In genomic region chr10:111900723-111901716, GRCm38 (mm10) we compare ENCODE assay signal across 16 mouse cellular contexts.
DNase-seq lines count a peak whose midpoint lies in the region; ATAC-seq and TF ChIP-seq lines count a peak whose summit lies in the region.
"Had no signal": no experiment of that assay in that cellular context is flagged by ENCODE, and none has a peak within 500 bp of the region (broad histone marks: within the 10 kb centered on the region; RNA-seq: fewer than 3 reads in every experiment).

No protein-coding gene starts in this region.

- TF ChIP-seq CTCF in heart, postnatal 0 days (IDR thresholded peaks at IDR 0.05; ENCODE audit: low read depth): no peak

- peak overlapping the region; percentile 46 for H3K4me2 ChIP-seq in forebrain, embryonic 13.5 days
- H3K4me2 ChIP-seq in heart, postnatal 0 days (ENCODE audit: low read depth, low read length): peak overlapping the region; percentile 30
- peak overlapping the region; percentile 36 for H3K4me2 ChIP-seq in forebrain, embryonic 15.5 days (replicated peaks)
- peak overlapping the region; percentile 12; the same call in 1 of the 2 replicates for H3K4me2 ChIP-seq in midbrain, embryonic 16.5 days (ENCODE audit: low read length)
- H3K4me2 ChIP-seq: liver, embryonic 15.5 days had no signal

- H3K27ac ChIP-seq in forebrain, embryonic 13.5 days: peak overlapping the region; percentile 54
- no peak overlapping the region for H3K27ac ChIP-seq in forebrain, embryonic 10.5 days
- no peak overlapping the region for H3K27ac ChIP-seq in heart, postnatal 0 days (ENCODE audit: low read depth)
- H3K27ac ChIP-seq in forebrain, embryonic 15.5 days (replicated peaks): peak overlapping the region; percentile 65
- H3K27ac ChIP-seq in midbrain, embryonic 16.5 days (ENCODE audit: low read length): peak overlapping the region; percentile 34
- H3K27ac ChIP-seq: gastrocnemius, adult 2 months; liver, embryonic 15.5 days had no signal

- 43% methylated on average over 17 of the region's 17 CpGs for WGBS in forebrain, embryonic 13.5 days
- 77% methylated on average over 17 of the region's 17 CpGs for whole genome bisulfite sequencing in forebrain, embryonic 10.5 days
- 36% methylated on average over 17 of the region's 17 CpGs for WGBS in heart, postnatal 0 days
- 33% methylated on average over 17 of the region's 17 CpGs for WGBS in forebrain, embryonic 15.5 days
- WGBS in midbrain, embryonic 16.5 days: 47% methylated on average over 17 of the region's 17 CpGs

- H3K4me1 ChIP-seq in forebrain, embryonic 13.5 days: peaks cover 16% of the 10 kb centered on the region
- peaks cover 13% of the 10 kb centered on the region for H3K4me1 ChIP-seq in forebrain, embryonic 10.5 days
- no peaks in the 10 kb centered on the region; the same call in 1 of the 2 replicates for H3K4me1 ChIP-seq in heart, postnatal 0 days (ENCODE audit: control insufficient read depth, insufficient read depth)
- peaks cover 18% of the 10 kb centered on the region for H3K4me1 ChIP-seq in forebrain, embryonic 15.5 days
- peaks cover 12% of the 10 kb centered on the region; the same call in 1 of the 2 replicates for H3K4me1 ChIP-seq in midbrain, embryonic 16.5 days (ENCODE audit: control insufficient read depth, insufficient read depth, low read length)
- H3K4me1 ChIP-seq: liver, embryonic 15.5 days had no signal

- no peak overlapping the region for H3K4me3 ChIP-seq in forebrain, embryonic 13.5 days
- H3K4me3 ChIP-seq in forebrain, embryonic 10.5 days: no peak overlapping the region
- H3K4me3 ChIP-seq in heart, postnatal 0 days (ENCODE audit: low read depth, low read length): no peak overlapping the region
- peak overlapping the region; percentile 15; the same call in 1 of the 2 replicates for H3K4me3 ChIP-seq in forebrain, embryonic 15.5 days
- no peak overlapping the region for H3K4me3 ChIP-seq in midbrain, embryonic 16.5 days (ENCODE audit: low read depth, low read length)
- H3K4me3 ChIP-seq: gastrocnemius, adult 2 months; liver, embryonic 15.5 days had no signal

- H3K36me3 ChIP-seq in forebrain, embryonic 13.5 days (ENCODE audit: poor library complexity, severe bottlenecking): no peaks in the 10 kb centered on the region
- H3K36me3 ChIP-seq in forebrain, embryonic 10.5 days (replicated peaks): no peaks in the 10 kb centered on the region
- H3K36me3 ChIP-seq in heart, postnatal 0 days (replicated peaks; ENCODE audit: control insufficient read depth, insufficient read depth, low read length): no peaks in the 10 kb centered on the region
- no peaks in the 10 kb centered on the region for H3K36me3 ChIP-seq in forebrain, embryonic 15.5 days
- no peaks in the 10 kb centered on the region for H3K36me3 ChIP-seq in midbrain, embryonic 16.5 days (ENCODE audit: control insufficient read depth, insufficient read depth, low read length)
- H3K36me3 ChIP-seq: liver, embryonic 15.5 days had no signal

- H3K9me3 ChIP-seq in forebrain, embryonic 13.5 days (replicated peaks): no peaks in the 10 kb centered on the region
- no peaks in the 10 kb centered on the region for H3K9me3 ChIP-seq in forebrain, embryonic 10.5 days
- no peaks in the 10 kb centered on the region for H3K9me3 ChIP-seq in heart, postnatal 0 days (replicated peaks; ENCODE audit: control insufficient read depth, low read length)
- H3K9me3 ChIP-seq in forebrain, embryonic 15.5 days: no peaks in the 10 kb centered on the region
- no peaks in the 10 kb centered on the region for H3K9me3 ChIP-seq in midbrain, embryonic 16.5 days (replicated peaks; ENCODE audit: control insufficient read depth, low read length, poor library complexity, severe bottlenecking)
- H3K9me3 ChIP-seq: liver, embryonic 15.5 days had no signal

- no peak for DNase-seq in forebrain, embryonic 10.5 days (ENCODE audit: extremely low spot score, low spot score)
- peak; percentile 29 for DNase-seq in heart, postnatal 0 days (ENCODE audit: low spot score)
- DNase-seq in heart, adult 8-10 months (ENCODE audit: low spot score): no peak
- DNase-seq in testis, postnatal 10 days (ENCODE audit: low spot score): no peak
- DNase-seq in kidney, adult 8-10 months: no peak
- DNase-seq: adrenal gland, postnatal 10 days; B cell, adult 2 months; gastrocnemius, adult 2 months; kidney, postnatal 10 days; lung, postnatal 36 days; thymus, adult 18-20 months had no signal

- peak; percentile 50 for ATAC-seq in forebrain, embryonic 13.5 days
- no peak for ATAC-seq in heart, postnatal 0 days (ENCODE audit: insufficient read depth, low read depth)
- peak; percentile 61 for ATAC-seq in forebrain, embryonic 15.5 days (replicated peaks)
- ATAC-seq in midbrain, embryonic 16.5 days: peak; percentile 60
- ATAC-seq: inflammation-experienced regulatory T-cells, adult 6 months had no signal

- H3K9ac ChIP-seq in forebrain, embryonic 13.5 days: peak overlapping the region; percentile 34; the same call in 1 of the 2 replicates
- H3K9ac ChIP-seq in heart, postnatal 0 days (replicated peaks; ENCODE audit: low read depth, low read length): no peak overlapping the region
- H3K9ac ChIP-seq in forebrain, embryonic 15.5 days (replicated peaks): no peak overlapping the region; the same call in 1 of the 2 replicates
- H3K9ac ChIP-seq in midbrain, embryonic 16.5 days (ENCODE audit: low read depth, low read length): no peak overlapping the region
- H3K9ac ChIP-seq: liver, embryonic 15.5 days had no signal

- no peaks in the 10 kb centered on the region for H3K27me3 ChIP-seq in forebrain, embryonic 13.5 days
- H3K27me3 ChIP-seq in forebrain, embryonic 10.5 days (ENCODE audit: poor library complexity, severe bottlenecking): no peaks in the 10 kb centered on the region
- H3K27me3 ChIP-seq in heart, postnatal 0 days (ENCODE audit: control insufficient read depth, insufficient read depth, low read length): no peaks in the 10 kb centered on the region
- H3K27me3 ChIP-seq in forebrain, embryonic 15.5 days: no peaks in the 10 kb centered on the region
- no peaks in the 10 kb centered on the region for H3K27me3 ChIP-seq in midbrain, embryonic 16.5 days (ENCODE audit: control insufficient read depth, insufficient read depth, low read depth, low read length)
- H3K27me3 ChIP-seq: liver, embryonic 15.5 days had no signal

- no peak for TF ChIP-seq EP300 in heart, postnatal 0 days (IDR thresholded peaks at IDR 0.05; ENCODE audit: low read depth)

Comparison
In these comparisons a context has a peak if more than half of its experiments do, and no peak if none do; other contexts are left out.
1. H3K27ac ChIP-seq: peak in forebrain, embryonic 13.5 days (single experiment), forebrain, embryonic 15.5 days (single experiment) and midbrain, embryonic 16.5 days (single experiment); none in forebrain, embryonic 10.5 days (single experiment) and heart, postnatal 0 days (single experiment).
2. Peak in every context shown above with its lines, with median percentiles within 50 percentile points of each other: H3K4me2 ChIP-seq.